Mouse (Mus musculus): Measurements from ENCODE around the gene Glyatl3.

Glyatl3 gene

DNA sequence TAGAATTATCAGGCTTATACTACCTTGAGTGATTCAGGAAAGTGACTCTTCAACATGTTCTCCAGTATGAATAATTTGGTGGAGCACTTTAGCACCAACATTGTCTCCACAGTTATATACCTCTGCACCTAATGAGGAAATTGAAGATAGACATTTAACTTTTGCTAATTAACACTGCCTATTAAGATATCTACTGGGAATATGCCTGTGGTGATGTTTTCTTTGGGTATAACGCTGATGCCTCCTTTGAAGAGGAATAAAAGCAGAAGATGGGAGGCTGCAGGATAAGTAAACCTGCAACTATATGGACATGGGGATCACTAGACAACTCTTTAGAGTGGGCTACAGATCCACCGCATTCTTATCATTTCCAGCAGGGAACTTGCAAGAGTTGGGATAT is at the start of gene Glyatl3:
Gene Glyatl3 (minus strand): TSS at position 101 of the 400 bp plus-strand sequence.
- no peak for DNase-seq (ENCODE audit: low read depth)

DNA sequence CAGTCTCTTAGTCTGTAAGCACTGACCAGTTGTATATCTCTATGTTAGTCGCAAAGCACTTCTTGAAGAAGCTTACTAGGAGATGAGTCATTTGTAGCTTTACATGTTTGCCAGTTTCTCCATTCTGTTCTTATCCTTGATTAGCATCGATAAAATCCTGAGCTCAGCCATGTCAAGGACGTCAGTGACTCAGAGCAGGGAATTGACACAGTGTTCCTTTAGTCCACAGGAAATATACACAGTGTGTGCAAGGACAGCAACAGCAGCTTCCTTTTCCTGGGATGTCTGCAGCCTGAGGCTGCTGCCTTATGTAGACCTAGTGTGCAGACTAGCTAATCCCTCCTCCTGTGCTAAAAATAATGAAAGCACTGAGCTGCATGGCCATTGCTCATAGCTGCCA is 34.4 kb upstream of the Glyatl3 start:
- DNase-seq (ENCODE audit: low read depth) = no peak

DNA sequence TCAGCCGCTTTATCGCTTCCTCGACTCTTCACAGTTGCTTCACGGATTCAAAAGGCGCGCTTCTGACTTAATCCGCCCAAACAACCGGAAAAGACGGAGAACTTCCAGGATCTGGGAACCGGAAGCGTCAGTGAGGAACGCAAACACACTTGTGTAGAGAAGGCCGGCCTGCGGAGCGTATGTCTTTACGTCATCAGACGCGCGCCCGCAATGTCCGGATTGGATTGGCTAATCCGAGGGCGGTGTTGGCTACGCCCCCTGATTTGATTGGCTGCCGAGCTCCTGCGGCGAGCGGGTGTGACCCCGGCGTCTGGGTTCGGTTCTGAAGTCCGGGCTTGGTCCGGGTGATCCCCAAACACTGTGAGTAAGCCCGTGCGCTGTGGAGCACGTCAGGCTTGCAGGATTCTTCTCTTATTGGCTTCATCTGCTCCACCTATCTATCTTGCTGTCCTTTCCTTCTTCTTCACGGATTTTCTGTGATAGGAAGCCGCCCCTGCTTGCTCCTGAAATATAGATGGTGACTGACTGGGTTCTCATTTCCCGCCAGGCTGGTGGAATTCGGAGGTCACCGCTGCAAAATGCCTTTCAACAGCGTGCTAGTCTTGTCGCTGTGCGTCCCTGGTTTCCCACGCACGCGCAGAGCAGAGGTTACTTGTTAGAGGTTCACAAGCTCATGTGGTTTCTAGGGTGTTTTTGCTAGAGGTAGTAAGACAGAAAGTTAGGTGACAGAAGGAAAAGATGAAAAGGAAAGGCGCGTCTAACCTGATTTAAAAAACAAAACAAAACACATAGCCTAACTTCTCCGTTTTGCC is 20.5 kb upstream of the Glyatl3 start, which contains the start of the genes Mut and Cenpq:
Gene Mut (plus strand): TSS at position 266 of the 812 bp plus-strand sequence.
Gene Cenpq (minus strand): TSS at position 628 of the 812 bp plus-strand sequence.
- peak; percentile 97 for DNase-seq (ENCODE audit: low read depth)

DNA sequence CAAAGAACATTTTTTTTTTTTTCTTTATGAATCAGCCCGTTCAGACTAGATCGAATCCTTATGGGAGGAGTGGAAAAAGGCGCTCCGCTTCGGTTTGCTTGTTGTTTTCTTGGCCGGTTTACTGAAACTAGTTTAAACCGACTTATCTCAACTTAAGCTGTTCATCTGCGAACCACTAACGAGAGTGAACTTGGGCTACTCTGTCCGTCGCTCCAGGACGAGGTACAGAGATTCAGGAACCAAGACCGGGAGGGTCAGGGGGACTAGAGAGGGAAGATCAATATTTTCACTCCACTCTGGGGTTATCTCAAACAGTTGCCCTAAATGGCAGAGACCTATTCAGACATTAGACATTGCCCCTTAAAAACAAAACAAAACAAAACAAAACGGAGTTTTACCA is 19.8 kb upstream of the Glyatl3 start:
- DNase-seq (ENCODE audit: low read depth) = no peak

DNA sequence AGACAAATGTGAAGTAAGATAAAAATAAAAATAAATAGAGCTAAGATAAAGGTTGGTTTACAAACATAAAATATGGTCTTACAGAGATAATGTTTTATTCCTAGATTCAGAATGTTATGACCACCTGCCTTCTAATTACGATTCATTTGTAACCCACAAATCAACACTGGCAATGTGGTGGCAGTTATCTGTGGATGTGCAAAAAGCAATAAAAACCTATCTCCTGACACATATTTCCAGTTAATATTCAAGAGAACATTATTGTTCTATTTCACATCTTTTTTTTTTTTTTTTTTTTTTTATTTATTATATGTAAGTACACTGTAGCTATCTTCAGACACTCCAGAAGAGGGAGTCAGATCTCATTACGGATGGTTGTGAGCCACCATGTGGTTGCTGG is 1.3 kb upstream of the Glyatl3 start:
- DNase-seq (ENCODE audit: low read depth) = no peak

DNA sequence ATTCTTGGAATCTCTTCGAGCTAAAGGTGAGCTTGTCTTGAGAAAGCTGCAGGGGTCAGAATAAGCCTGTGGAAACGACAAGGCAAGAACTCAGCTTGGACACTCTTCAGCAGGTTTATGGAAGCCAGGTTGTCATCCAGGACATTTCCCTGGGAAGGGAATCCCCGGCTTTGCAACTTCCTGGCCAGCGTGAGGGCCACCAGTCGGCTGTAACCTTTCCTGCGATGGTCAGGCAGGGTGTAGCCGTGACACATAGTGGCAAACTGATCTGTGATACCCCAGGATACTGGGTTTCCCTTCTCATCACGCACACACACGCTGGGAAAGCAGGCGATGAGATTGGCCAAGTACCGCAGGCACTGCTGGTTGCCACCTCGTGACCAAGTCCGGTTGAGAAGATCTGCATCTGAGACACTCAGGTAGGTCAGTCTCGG is 9.4 kb downstream of the Glyatl3 start:
- DNase-seq (ENCODE audit: low read depth) = no peak

DNA sequence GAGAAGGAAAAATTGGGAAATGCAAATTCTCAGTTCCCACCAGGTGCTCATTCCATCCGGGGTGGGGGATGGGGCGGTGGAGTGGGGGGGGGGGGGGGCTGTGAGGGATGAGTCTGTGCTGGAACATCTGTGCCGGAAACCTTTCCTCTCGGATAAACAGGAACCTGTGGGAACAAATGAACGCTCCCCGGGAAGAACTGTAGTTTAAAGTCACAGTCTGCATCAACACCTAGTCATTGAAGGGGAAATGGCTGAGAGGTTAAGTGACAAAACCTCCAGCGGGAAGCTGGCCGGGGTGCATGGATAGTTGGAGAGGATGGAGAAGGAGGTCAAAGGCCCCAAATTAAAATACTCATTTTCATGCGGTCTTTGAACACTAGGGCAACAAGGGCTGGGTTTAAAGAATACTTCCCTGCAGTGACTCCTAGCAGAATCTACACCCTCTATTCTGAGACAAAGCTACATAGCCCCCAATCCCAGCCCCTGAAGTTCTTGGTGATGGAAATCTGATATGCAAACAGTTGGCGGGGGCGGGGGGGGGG is 10.0 kb downstream of the Glyatl3 start:
- no peak for DNase-seq (ENCODE audit: low read depth)

DNA sequence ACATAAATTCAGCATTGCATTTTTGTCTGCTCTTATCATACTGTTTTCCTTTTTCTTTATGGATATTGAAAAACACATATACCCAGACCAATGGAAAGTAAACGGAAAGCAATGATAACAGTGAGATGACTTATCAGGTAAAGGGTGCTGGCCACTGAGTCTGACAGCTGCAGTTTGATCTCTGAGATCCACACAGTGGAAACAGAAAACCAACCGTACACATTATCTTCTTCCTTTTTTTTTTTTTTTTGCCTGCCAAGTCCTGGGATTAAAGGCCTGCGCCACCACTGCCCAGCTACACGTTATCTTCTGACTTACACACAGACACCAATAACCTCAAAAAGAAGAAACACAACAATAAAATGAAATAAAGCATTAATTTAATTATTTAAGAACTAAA is 10.8 kb downstream of the Glyatl3 start:
- no peak for DNase-seq (ENCODE audit: low read depth)

DNA sequence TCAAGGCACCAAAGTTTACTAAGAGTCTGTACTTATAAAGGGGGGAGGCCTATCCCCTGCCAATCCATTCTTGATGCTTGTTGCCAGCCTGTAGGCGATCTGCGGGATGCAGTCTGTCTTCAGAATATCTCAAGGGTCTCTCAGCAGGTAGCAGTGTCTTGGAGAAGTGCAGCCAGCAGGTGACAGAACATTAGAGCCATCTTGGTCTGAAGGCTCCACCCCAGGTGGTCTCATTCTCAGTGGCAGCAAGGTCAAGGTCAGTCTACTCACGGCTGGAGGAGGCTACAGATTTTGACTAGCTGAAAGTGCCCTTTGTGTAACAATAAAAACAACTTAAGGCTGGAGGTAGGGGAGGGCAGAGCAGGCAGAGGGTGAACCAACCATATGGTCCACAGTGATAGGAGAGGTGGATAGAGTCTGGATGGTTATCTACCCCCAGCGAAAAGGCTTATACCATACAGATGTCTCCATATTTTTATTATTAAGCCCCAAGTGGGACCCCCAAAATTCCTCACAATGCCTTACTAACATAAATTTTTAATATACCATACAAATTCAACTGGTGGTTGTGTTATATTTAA is 14.3 kb downstream of the Glyatl3 start:
- no peak for DNase-seq (ENCODE audit: low read depth)

DNA sequence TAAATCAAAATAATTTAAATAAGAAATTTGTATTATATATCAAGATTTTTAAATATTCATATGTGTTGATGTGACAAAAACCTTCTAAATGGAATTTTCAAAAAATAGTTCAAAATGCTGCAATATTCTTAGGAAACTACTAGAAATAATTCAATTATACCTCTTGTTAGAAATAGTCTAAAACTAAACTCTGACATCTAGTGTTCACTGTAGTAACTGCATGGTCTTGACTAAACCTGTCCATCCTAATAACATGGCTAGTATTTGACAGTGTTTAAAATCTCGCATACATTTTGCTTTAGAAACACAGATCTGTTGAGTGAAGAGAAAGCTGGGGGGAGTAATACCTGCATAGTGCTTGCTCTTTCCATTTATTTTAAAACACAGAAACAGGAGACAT is 17.3 kb downstream of the Glyatl3 start:
- peak; percentile 30 for DNase-seq (ENCODE audit: low read depth)

DNA sequence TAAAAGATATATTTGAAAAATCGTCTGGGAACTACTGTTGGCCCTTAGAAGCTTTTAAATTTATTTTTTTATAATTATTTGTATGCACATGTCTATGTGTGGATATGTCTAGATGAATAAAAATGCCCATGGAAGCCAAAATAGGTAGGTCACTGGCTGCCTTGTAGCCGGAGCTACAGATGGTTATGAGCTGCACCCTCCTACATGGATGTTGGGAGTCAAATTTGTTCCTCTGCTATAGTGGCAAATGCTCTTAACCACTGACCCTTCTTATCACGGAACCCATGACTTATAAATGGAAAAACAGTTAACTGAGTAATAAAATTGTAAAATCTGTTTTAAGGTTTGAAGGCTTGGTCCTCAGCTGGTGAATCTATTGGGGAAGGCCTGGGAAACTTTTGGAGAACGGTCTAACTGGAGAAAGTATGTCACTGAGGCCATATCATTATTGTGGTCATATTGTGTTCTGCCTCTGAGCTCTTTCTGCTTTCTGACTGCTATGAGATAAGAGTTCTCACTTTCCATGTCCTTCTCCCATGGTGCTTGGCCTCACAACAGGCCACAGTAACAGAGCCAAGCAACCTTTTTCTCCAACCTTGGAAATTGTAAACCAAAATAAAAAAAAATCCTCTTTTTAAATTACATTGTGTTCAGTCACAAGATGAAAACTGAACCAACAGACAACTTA is 26.2 kb downstream of the Glyatl3 start:
- no peak for DNase-seq (ENCODE audit: low read depth)

DNA sequence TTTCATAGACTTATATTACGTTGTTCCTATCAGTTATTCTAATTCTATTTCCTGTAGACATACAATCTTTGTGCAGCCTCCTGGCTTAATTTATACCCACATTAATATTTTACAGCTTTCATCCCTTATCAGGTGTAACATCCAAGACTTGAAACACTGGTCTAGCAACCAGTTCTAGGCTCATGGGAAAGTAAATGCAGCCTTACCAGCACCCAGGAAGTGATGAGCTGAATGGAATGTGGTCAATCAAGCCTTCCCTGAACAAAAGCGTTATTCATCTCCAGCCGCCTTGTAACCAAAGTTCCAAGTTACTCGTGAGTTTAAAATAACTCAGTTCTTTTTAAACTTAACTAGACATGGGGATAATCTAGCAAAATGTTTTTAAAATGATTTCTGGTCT is 29.0 kb downstream of the Glyatl3 start:
- DNase-seq (ENCODE audit: low read depth) = no peak

DNA sequence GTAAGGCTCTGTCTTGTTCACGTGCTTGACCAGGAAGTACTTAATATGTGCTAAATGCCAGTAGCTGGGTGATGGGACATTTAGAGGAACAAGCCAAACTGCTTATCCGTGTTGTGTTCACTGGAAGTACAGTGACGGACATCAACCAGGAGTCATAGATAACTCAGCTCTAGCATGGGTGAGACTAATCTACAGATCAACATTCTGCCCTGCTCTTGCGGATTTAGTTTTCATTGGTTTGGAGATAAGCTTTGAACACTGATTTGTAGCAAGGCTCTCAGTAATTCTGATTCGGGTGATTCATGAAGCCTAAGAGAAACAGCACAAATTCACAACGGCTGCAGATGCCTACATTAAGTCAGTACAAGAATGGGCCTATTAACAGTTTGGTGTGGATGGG is 32.0 kb downstream of the Glyatl3 start:
- no peak for DNase-seq (ENCODE audit: low read depth)

DNA sequence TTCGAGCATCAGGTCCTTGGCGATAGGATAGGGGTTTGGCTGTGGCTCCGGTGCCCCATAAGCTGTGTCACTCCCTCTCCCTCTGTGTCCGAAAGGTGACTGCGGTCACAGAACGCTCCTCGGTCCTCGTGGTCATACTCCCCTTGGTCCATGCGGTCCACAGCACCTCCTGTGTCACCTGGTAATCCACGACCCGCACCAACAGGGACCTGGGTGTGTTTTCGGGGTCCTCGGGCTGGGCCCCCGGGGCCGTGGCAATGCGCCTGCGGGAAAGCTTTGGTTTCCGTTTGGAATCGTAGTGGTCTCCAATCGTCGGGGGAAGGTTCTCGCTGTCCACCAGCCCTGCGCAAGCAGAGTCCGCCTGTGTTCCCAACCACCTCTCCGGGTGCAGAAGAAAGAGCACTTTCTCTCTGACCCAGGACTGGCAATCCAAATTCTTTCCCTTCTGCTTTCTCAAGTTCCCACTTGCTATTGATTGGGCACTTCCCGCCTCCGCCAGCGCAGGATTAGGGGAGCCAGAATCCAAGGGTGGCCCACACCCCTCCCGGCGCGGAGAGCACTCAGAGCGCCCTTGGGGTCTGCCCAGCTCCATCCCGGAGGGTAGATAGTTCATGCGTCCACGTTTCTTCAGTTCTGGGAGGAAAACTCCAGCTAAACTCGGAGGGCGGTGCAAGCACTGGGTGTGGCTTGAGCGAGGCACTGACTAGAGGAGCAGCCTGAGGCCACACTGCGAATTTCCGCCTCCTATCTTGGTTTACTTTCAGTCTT is 34.0 kb downstream of the Glyatl3 start, which contains the start of gene 9130008F23Rik:
Gene 9130008F23Rik (minus strand): TSS at position 636 of the 768 bp plus-strand sequence.
- DNase-seq (ENCODE audit: low read depth) = peak; percentile 16

DNA sequence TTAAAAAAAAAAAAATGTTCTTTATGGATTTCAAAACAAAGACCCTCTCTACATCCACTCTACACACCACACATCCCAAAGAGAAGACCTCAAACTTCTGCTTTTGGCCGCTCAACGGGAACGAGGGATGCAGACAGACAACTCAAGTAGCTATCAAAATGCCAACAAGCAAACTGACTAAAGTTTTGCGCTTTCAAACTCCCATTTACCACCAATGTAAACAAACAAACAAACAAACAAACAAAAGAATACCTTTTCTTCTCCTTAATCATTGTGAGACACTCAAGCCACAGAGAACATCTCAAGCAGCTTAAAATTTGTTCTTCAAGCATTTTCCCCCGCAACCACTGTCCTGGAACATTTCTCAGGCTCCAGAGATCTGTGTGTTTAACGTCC is 34.6 kb downstream of the Glyatl3 start:
- DNase-seq (ENCODE audit: low read depth) = peak; percentile 1

DNA sequence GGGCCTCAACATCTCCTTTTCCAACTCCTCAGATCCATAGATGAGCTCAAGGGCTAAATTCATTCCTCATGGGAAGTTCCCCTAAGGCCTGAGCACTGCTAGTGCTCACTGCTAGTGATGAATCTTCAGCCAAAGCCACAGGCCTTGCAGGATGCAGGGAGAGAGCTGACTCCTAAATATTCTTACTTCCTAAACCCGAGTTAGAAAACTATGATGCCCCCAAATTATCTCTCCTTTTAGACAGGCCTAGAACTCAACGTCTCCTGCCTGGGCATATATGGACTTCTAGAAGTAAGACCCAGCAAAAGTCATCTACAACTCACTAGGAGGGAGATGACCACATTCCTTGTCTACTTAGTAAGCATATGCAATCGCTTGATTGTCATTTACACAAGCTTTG is 36.4 kb downstream of the Glyatl3 start:
- no peak for DNase-seq (ENCODE audit: low read depth)

DNA sequence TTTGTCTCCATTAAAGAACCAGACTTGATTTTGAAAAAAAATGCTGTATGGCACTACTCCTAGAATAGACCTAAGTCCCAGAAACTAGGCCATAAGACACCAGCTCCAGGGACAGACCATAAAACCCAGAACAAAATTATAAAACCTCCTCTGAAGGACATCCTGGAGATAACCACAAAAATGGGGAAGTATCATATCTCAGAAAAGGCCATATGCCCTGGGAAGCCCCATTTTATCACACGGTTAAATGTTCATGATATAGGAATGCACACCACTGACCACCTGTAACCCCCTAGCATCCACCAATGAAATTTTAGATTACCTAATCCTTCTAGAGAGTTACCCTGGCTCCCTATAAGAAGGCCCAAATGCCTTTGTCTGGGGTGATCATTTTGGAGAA is 38.6 kb downstream of the Glyatl3 start:
- no peak for DNase-seq (ENCODE audit: low read depth)

DNA sequence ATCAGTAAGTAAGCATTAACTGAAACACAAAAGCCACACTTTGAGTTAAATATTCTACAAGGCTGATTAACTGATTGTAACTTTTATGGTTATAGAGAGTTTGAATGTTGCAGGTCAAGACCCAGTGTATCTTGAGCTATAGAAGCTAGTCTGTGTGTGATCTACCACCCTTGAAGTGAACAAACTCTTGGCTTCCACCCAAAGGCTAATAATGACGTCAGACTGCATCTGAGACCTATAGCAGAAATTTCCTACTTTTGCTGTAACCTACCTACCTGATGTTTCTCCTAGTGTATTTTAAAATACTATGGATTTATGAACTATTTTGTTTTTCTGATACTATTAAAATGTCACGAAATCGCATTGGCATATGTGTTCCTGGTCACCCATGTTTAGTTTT is 39.4 kb downstream of the Glyatl3 start:
- DNase-seq (ENCODE audit: low read depth) = no peak

DNA sequence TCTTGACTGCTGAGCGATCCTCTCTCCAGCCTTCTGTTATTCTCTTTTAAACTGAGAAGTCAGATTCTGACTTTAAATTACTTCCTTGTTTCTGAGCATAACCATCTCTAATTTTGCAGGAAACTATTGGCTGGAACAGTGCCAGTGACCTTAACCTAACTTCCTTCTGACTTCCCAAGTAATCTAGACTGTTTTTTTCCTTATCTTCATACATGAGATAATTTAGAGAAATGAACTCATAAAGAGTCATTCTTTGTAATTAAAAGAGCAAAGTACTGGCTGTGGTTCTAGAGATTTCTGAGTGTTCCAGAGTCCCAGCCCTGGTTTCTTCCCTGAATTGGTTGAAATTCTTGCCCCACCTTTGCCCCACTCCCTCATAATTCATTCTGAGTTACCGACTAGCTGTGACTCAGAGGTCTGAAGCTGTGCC is 40.6 kb downstream of the Glyatl3 start:
- no peak for DNase-seq (ENCODE audit: low read depth)

DNA sequence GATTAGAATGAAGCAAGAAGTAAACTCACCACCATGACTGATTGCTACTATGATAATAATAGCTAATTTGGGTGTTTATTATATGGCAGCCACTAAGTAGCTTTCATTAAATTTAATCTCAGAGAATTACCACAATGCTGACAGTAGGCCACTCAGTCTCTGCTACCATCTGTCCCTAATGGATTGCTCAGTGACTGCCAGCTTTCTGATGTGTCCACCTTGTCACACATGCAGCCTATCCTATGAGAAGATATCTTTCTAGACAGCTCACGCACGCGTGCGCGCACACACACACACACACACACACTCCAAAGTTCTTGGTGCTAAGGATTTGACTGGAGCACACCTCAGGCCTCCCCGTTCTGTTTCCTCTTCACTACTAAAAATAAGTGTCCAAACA is 41.5 kb downstream of the Glyatl3 start:
- no peak for DNase-seq (ENCODE audit: low read depth)

DNA sequence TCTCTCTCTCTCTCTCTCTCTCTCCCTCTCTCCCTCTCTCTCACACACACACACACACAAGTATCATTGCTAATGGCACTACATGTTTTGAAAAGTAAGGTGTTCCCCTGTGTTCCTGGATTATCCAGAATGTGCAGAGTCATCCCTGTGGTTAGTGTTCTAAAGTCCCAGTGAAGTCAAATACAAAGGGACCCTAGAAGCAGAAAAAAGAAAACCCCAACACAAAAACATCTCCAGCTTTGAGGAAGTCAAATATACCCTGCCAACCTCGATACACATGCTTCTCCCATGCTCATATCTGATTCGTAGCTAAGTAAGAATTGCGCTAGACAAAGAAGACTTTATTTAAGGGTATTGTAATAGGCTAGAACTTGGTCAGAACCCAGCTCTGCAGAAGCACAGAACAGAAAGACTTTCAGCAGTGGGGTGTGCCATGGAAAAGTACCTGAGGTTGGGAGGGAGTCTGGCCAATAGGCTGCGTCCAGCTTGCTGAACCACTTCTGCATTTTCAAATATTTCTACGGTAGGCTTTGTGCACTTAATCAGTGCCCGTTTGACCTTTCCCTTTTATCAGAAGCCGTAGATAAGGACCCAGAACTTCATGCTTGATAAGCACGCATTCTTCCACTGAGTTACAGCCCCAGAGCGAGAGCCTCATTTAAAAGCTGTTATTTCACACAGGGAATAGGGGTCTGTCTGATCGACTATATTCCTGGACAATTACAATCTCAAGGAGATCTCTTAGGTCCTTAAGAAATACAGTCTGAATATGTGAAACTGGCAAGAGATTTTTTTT is 45.0 kb downstream of the Glyatl3 start:
- DNase-seq (ENCODE audit: low read depth) = no peak

All from induced T-regulatory cell, adult 2 months (primary cell).